Mouse (Mus musculus): ENCODE results near the gene Lrrc34.
A peak's percentile ranks its signal among the peaks of the same experiment; 100 is the strongest.

DNA sequence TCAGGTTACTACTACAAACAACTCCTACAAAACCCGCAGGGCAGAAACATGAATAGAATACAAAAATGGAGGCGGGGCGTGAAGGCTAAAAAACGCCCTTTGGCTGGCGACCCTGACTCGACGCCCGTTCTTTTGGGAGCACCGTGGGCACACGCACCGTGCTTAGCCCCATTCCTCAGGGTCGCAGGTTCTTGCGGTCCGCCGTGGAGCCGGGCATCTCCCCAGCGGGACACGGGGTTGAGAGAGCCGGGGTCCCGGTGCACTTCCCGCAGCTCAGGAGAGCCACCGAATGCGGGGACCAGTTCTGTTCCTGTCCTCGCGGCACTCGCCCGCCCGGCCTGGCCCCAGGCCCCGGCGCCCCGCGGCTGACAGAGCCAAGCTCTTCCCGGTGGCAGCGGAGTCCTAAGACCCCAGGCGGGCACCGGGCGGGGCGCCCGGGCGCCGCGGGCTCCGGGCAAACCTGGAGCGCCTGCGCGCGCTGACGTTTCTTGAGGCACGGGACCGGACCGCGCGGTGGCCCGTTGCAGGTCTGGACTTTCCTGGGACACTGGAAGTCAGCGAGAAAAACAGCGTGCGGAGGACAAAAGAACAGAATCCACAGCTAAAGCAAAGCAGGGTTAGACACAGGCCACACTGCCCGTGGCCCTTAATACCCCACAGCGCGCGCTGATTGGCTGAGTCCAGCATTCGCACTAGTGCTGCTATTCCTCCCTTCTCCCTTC is 52.4 kb downstream of the Lrrc34 start:
- TF ChIP-seq CTCF (IDR thresholded peaks at IDR 0.05; ENCODE audit: borderline replicate concordance, insufficient read depth, low read length) (no peak), POLR2A (IDR thresholded peaks at IDR 0.05; ENCODE audit: low read depth, low read length) (peak; percentile 63)

Measured in embryonic fibroblast, embryonic 13.5 days (primary cell).